Mouse (Mus musculus) forebrain, postnatal 0 days (tissue): ENCODE data around the gene Cdk5rap3. TPM values are rescaled to one million over a fixed set of nuclear protein-coding genes. Genes with fewer than 3 reads are reported as not detected.

ENCODE experiments used
- ATAC-seq: fragments of 200-750 bp; cut with Nextera tagmentation; 2 replicates; pipeline ENCODE4 v1.8.0; 2017; ENCODE audit warnings: mild to moderate bottlenecking, moderate library complexity
- DNase-seq: peaks from one replicate; pipeline ENCODE4 v3.0.0-alpha.2; 2015
- H3K27ac ChIP-seq: fragments of 300-500 bp; sonication (generic); 2 replicates; pipeline ENCODE4 v1.5.1; 2014; ENCODE audit warnings: low read depth, mild to moderate bottlenecking, antibody characterized with exemption, low read length, moderate library complexity, mixed read lengths
- H3K27me3 ChIP-seq: fragments of 300-500 bp; sonication (generic); 2 replicates; pipeline ENCODE4 v1.6.1; 2014; ENCODE audit warnings: mild to moderate bottlenecking, low read length, mixed read lengths; ENCODE audit not compliant: insufficient read depth
- H3K36me3 ChIP-seq: fragments of 300-500 bp; sonication (generic); 2 replicates; pipeline ENCODE4 v1.6.1; 2014; ENCODE audit warnings: mild to moderate bottlenecking, moderate library complexity; ENCODE audit not compliant: insufficient read depth
- H3K4me1 ChIP-seq: fragments of 300-500 bp; sonication (generic); 2 replicates; pipeline ENCODE4 v1.6.1; 2014; ENCODE audit warnings: antibody characterized with exemption; ENCODE audit not compliant: insufficient read depth
- H3K4me2 ChIP-seq: fragments of 300-500 bp; sonication (generic); 2 replicates; pipeline ENCODE4 v1.6.1; 2014; ENCODE audit warnings: low read depth, mild to moderate bottlenecking, moderate library complexity
- H3K4me3 ChIP-seq: fragments of 300-500 bp; sonication (generic); 2 replicates; pipeline ENCODE4 v1.5.1; 2014; ENCODE audit warnings: low read depth, low read length, mixed read lengths
- H3K9ac ChIP-seq: fragments of 300-500 bp; sonication (generic); 2 replicates; pipeline ENCODE4 v1.6.1; 2014; ENCODE audit warnings: mild to moderate bottlenecking
- H3K9me3 ChIP-seq: fragments of 300-500 bp; sonication (generic); 2 replicates; pipeline ENCODE4 v1.6.1; 2016; ENCODE audit warnings: low read length
- CTCF ChIP-seq: sonication (generic); IDR thresholded peaks from 2 replicates; pipeline ENCODE4 v1.5.1; 2016; ENCODE audit warnings: antibody characterized with exemption, control low read depth, low read depth
- WGBS: fragments of 180-500 bp; shearing (Covaris S2); extraction: QIAGEN DNeasy Blood & Tissue Kit; methylation state at CpG from one replicate; pipeline ENCODE4 v1.1.7; 2014; 5-methylcytosine and 5-hydroxymethylcytosine counted together
- polyA plus RNA-seq: library from polyadenylated mRNA; unstranded; fragments of >200 nt; fragmentation: Nextera tagmentation; extraction: Ambion mirVana; gene quantifications from 2 replicates; pipeline ENCODE4 v1.2.1, GENCODE M21; 2015
- total RNA-seq: library from RNA; depleted of rRNA; stranded (reverse); fragments of >200 nt; gene quantifications from 2 replicates; pipeline ENCODE4 v1.2.3, GENCODE M21; 2014

Gene Cdk5rap3
- total and polyA plus RNA-seq, 2 experiments from 2014 or later: 54.9 to 86.4 TPM

- no peak for TF ChIP-seq CTCF
- DNase-seq: no peak
Measured at GRCm38 (mm10) chr11:96931327-96932062, 15.2 kb upstream of the Cdk5rap3 start.

GRCm38 (mm10) chr11:96929766-96930331, 13.6 kb upstream of the Cdk5rap3 start:
- Histone ChIP-seq H3K4me3 (no peak overlapping the region), H3K9ac (no peak overlapping the region), H3K4me1 (no peaks in the 10 kb centered on the region), H3K27me3 (no peaks in the 10 kb centered on the region; the same call in 1 of the 2 replicates), H3K27ac (no peak overlapping the region), H3K4me2 (no peak overlapping the region), H3K9me3 (no peaks in the 10 kb centered on the region), H3K36me3 (no peaks in the 10 kb centered on the region)
- no peak for TF ChIP-seq CTCF
- ATAC-seq: no peak
- no peak for DNase-seq
- WGBS: 72% methylated on average over 9 of the region's 9 CpGs

More at GRCm38 (mm10) chr11:96931327-96932062, 15.2 kb upstream of the Cdk5rap3 start:
- H3K9me3 ChIP-seq: no peaks in the 10 kb centered on the region
- H3K36me3 ChIP-seq: no peaks in the 10 kb centered on the region
- no peak overlapping the region for H3K4me2 ChIP-seq
- no peak overlapping the region for H3K9ac ChIP-seq
- H3K27me3 ChIP-seq: no peaks in the 10 kb centered on the region; the same call in 1 of the 2 replicates
- H3K4me3 ChIP-seq: no peak overlapping the region
- ATAC-seq: no peak
- H3K4me1 ChIP-seq: no peaks in the 10 kb centered on the region
- WGBS: 64% methylated on average over 8 of the region's 8 CpGs
- no peak overlapping the region for H3K27ac ChIP-seq

- Histone ChIP-seq H3K9ac (no peak overlapping the region), H3K4me3 (no peak overlapping the region), H3K4me1 (no peaks in the 10 kb centered on the region), H3K27me3 (no peaks in the 10 kb centered on the region; the same call in 1 of the 2 replicates), H3K4me2 (no peak overlapping the region), H3K9me3 (no peaks in the 10 kb centered on the region), H3K27ac (no peak overlapping the region), H3K36me3 (no peaks in the 10 kb centered on the region)
- ATAC-seq (no peak), DNase-seq (no peak)
- no peak for TF ChIP-seq CTCF
- 18% methylated on average over 13 of the region's 13 CpGs for WGBS
Measured at GRCm38 (mm10) chr11:96929096-96929765, 12.9 kb upstream of the Cdk5rap3 start.

- no peak for ATAC-seq
- Histone ChIP-seq H3K4me3 (no peak overlapping the region), H3K9ac (no peak overlapping the region), H3K9me3 (no peaks in the 10 kb centered on the region), H3K27me3 (no peaks in the 10 kb centered on the region; the same call in 1 of the 2 replicates), H3K36me3 (no peaks in the 10 kb centered on the region), H3K4me2 (no peak overlapping the region), H3K27ac (no peak overlapping the region), H3K4me1 (no peaks in the 10 kb centered on the region)
- 7% methylated on average over 5 of the region's 5 CpGs for WGBS
- DNase-seq: no peak
- no peak for TF ChIP-seq CTCF
Measured at GRCm38 (mm10) chr11:96928691-96929090, 12.4 kb upstream of the Cdk5rap3 start.

- Histone ChIP-seq H3K4me1 (no peaks in the 10 kb centered on the region), H3K27me3 (no peaks in the 10 kb centered on the region; the same call in 1 of the 2 replicates), H3K9ac (no peak within 1 kb of the TSS), H3K4me3 (no peak within 1 kb of the TSS), H3K27ac (no peak within 1 kb of the TSS), H3K4me2 (no peak within 1 kb of the TSS), H3K36me3 (no peaks in the 10 kb centered on the region), H3K9me3 (no peaks in the 10 kb centered on the region)
- no peak for DNase-seq
- 78% methylated on average over 2 of the region's 2 CpGs for WGBS
- ATAC-seq: no peak
- TF ChIP-seq CTCF: no peak
Measured at GRCm38 (mm10) chr11:96928088-96928487, 11.8 kb upstream of the Cdk5rap3 start, which contains the start of gene Prr15l. Gene Prr15l, plus strand, starts transcription at chr11:96928104.

GRCm38 (mm10) chr11:96926587-96926986, 10.3 kb upstream of the Cdk5rap3 start:
- H3K36me3 ChIP-seq: no peaks in the 10 kb centered on the region
- H3K4me2 ChIP-seq: no peak overlapping the region
- DNase-seq (no peak), ATAC-seq (no peak)
- no peak overlapping the region for H3K4me3 ChIP-seq
- no peaks in the 10 kb centered on the region; the same call in 1 of the 2 replicates for H3K27me3 ChIP-seq
- TF ChIP-seq CTCF: no peak
- no peak overlapping the region for H3K27ac ChIP-seq
- H3K9ac ChIP-seq: no peak overlapping the region
- H3K4me1 ChIP-seq: no peaks in the 10 kb centered on the region
- H3K9me3 ChIP-seq: no peaks in the 10 kb centered on the region
- 85% methylated on average over 5 of the region's 5 CpGs for whole genome bisulfite sequencing
